Mouse (Mus musculus) spleen, adult 12 weeks (tissue): ENCODE measurements around the gene Plxna4.

Experiments
- DNase-seq: peaks from one replicate; pipeline ENCODE4 v3.0.0; 2022; ENCODE audit warnings: low spot score

The Plxna4 gene

DNA sequence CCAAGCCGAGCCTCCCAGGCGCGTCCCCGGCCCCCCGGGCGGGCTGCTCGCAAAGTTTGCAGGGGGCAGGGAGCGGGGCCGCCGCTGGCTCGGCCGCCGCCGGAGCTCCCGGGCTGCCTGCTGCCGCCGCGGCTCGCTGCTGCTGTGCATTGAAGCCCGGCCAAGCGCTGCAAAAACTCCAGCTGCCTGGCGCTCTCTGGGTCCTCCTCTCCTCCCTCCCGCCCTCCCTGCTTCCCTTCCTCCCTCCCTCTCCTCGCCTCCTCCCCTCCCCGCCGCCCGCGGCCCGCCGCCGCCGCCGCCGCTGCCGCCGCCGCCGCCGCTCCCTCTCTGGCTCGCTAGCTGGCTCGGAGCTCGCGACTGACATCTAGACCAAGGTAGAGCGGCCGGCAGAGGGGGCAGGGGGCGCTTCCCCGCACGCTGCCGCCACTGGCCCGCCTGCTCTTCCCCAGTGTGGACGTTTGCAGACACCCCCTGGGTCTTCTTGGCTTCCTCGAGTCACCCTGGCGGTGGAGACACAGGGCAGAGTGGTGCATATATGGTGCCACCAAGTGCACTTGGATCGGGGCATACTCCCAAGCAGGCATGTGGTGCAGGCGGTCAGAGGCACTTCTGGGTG, at the start of gene Plxna4:
TSS of gene Plxna4 (minus strand) at position 137 of the 616 bp plus-strand sequence.
- DNase-seq = no peak

DNA sequence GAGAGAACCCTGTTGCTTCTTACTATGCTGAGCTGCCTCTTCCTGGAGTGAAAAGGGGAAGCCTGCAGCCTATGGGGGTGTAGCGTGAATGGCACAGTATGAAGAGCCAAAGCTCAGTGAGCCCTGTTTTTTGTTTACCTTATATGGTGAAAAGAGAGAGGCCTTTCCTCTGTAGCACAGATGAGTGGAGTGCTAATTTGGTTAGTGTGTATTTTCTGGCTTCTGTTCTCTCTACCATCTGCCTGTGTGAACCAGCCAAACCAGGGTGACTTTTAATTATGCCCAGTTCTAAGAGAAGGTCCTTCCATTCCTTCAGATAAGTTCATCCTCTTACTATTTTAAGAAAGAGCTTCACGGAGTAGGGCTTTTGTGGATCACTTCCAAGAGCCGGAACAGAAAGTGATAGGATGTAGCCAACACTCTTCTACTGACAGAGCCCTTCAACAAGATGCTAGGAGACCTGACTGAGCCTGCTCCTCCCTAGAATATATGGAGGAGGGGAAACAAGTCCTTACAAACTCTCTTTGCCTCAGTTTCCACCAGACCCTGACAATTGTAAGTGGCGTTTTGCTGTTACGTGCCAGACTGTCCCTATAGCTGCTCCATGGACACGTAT, 49.7 kb upstream of the Plxna4 start:
- DNase-seq = no peak

DNA sequence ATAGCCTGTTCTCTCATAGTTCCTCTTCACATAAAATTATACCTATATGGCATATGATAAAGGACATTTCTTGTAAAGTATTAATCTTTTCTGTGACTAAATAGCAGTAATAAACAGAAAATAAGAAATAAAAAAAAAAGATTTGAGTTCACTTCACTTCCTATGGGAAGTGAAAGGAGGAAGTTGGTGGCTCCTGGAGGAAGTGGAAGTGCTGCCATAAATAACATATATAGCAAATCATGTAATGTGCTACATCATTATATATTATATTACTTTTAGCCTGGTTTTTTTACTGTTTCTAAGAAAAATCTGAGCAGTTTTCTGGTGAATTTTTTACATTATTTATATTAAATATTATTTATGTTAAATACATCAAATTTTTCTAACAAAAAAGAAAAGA, 22.7 kb upstream of the Plxna4 start:
- no peak for DNase-seq

DNA sequence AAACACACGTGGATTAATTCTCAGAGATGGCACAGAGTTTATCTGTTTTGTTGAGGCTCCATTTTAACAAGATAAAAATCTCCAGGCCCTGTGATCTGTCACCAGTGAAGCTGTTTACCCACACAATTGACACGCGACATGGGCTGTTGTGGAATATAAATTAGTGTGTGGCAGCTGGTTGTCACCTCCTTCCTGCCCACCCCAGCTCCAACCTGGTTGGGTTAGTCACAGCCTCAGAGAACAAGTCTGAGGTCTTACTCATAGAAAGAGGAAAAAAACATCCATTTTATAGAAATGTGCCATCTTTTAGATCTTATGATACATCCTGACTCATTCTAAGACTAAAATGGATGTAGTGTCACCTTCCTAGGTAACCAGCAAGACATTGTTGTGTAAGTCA, 18.8 kb upstream of the Plxna4 start:
- DNase-seq = no peak

DNA sequence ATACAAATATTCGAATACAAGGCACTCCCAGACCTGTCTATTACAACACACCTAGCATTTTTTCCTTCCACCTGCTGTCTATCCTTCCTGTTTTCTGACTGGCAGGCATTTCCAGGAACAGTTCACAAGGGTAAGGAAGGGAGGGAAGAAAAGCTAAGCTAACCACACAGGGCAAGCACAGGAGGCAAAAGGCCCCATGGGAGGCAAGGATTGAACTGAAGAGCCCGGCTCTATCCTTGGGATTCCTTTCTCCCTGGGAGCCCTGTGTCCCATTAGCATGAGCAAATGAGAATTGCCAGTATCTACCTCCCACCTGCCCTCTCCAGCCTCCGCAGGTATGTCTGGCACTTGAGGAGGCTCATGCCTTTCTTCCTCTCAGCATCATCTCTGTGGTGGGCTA, 17.6 kb upstream of the Plxna4 start:
- DNase-seq = no peak

DNA sequence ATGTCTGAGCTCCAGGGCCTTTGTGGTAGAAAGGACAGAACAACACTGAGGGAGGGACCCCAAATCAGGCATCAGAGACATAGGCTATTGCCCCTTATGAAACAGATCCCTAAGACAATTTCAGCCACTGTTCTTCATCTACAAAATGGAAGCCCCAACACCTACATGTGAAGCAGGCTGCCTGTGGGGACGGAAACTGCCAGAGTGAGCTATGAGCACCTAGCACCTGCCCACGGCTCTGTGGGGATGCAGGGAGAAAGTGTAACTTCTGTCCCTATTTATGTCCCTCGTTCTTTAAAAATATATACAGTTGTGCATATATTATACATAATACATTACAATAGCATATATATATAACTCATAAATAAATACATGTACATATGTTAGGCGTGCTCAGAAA, 16.9 kb upstream of the Plxna4 start:
- DNase-seq = no peak

DNA sequence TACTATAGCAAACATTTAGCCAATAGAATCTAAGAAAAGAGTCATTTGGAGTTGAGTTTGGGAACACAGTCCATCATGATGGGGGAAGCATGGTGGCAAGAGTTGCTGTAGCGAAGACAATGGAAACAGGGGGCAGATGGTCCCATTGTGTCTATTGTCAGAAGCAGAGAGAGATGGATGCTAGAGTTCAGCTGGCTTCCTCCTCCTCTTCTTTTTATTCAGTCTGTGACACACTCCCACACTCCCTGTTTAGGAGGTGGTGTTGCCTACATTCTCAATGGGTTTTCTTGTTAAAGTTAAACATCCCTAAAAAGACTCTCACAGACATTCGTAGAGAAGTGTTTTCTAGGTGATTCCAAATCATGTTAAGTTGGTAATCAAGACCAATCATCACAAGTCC, 14.1 kb upstream of the Plxna4 start:
- no peak for DNase-seq

DNA sequence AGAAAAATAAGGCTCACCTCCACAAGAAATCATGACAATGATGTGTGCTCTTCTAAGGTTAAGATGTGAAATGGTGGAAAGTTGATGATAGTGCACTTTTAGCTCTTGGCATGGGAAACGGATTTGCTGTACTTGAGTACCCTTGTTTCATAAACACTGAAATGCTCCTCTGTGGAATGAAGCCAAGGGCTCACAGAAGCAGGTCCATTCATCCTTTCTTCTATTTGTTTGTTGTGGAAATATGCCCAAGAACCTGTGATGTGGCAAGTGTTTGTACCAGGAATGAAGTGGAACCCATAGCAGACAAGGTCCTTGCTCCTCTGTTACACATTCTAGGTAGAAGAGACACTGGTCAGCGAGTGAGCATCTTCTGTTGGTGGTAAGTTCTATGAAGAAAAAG, 13.3 kb upstream of the Plxna4 start:
- no peak for DNase-seq

DNA sequence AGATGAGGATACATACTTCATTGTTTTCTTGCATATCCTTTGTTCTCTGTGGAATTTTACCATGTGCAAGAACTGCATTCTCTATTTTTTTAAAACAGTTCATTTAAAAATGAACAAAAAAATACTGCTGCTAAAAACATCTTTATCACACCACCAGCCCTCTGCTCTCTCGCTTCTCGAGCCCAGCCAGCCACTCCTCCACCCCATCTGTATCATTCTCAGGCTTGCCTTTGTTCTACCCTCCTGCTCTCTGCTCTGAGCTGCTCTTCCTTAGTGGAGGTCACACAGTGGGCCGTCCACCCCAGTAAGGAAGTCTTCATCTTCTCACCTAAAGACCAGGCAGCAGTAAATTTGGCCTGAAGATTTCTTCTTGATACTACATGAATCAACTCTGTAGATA, 7.6 kb upstream of the Plxna4 start:
- DNase-seq = no peak

DNA sequence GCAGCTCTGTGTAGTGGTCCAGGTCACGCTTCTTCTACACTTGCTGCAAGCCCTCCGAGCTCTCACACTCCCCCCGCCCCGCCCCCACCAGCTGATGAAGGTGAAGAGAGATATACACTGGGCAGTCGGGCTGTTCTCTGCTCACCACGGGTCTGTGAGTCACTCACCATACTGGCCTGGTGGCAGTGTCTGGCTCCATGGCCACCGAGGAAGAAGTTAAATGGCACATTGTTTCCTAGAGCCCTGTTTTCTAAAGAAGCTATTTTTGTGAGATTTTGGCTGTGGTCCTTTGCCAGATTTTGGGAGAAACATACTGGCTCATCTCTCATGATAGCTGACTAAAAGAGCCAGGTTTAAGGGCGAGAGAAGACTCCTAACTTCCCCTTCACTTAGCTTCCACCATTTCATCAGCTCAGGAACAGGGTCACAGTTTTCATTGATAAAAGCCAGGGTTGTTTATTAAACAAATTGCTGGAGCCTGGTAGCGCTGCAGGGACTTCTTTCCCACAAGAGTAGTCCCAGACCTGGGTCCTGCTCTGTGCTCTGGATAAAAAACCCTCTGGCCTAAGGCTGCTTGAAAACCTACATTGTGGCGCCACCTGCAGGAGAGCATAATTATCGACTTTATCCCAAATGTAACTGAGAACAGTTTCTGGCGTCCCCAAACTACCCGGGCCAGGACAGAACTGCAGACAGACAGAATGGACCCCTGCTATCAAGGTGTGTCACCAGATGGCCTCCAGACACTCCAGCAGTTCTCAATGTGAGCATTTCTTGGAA, 3.2 kb upstream of the Plxna4 start:
- DNase-seq = no peak

DNA sequence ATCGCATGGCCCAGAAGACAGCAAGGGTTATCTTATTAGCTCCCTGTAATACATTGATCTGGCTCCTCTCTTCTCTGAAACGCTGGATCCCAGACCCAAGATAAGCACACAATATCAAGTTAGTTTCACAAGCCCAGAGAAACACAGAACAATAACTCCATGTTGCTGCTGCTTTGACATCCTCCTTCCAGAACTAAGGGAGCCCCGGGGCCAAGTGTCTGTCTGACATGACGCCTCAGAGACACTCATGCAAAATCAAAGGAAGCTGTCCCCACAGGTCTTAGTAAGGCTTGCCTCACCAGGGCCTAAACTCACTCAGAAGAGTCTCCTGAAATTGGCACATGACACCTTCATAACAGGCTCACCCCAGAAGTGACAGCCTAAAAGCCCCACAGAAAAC, 1.6 kb upstream of the Plxna4 start:
- no peak for DNase-seq

DNA sequence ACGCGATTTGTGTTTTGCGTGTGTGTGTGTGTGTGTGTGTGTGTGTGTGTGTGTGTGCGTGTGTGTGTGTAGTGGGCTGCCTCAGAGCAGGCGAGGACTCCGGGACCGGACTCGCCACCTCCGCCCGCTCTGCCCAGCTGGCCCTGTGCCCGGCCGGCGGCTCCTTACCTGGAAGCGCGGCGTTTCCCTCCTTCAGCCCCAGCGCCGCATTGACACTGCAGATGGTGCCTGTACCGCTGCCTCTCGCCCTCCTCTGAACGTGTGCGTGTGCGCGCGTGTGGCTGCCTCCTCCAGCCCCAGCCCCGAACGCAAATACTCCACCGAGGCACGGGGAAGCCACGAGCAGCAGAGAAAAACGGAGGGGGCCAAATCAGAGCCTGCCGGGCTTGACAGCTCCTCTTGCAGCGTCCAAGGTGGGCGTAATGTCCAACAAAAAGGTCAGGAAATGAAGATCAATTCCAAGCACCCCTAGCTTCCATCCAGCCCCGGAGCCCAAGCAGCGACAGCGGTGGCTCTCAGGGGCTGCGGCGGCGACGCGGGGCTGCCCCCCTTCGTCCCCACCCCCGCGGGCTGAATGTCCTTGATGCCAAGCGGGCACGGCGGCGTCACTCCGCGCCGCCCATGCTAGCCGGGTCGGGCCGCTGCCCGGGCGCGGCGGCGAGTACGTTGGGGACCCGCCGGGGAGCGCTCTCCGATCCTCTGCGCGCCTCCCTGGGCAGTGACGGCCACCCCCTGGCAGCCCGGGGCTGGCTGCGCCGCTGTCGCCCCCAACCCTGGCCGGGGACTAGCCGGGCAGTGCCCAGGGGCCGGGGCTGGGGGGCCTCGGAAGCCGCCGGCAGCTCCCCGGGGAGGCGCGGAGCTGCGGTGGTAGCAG, 619 bp downstream of the Plxna4 start:
- no peak for DNase-seq

DNA sequence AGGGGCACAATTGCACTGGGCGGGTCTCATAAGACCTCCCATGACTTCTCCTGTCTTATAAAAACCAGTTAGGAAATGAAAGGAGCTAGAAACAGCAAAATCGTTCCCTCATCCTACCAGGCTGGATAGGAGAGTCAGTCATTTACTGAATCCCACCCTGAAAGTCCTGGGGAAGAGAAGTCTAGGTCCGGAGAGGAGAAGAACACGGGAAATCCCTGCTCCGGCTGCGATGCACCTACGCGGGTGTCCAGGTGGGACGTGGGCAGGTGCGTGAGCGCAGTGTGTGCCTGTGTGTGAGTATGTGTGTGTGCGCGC, 1.2 kb downstream of the Plxna4 start:
- no peak for DNase-seq

DNA sequence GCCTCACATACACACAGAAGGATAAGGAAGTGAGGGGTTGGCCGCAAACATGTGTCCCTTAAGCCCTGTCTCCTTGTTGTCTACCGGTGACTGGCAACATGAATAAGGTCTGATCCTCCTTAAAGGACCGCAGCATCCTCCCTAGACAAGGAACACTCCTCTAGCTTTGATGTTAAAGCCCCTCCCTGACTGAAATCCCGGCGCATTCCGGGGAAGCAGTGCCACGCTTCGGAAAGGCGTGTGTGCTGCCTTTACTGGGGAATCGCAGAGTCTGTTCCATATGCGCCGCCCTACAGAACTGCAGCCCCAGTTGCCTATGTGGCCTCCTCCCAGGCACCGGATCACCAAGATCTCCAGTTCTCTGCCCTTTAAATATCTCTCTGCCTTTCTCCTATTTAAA, 1.6 kb downstream of the Plxna4 start:
- DNase-seq = no peak

DNA sequence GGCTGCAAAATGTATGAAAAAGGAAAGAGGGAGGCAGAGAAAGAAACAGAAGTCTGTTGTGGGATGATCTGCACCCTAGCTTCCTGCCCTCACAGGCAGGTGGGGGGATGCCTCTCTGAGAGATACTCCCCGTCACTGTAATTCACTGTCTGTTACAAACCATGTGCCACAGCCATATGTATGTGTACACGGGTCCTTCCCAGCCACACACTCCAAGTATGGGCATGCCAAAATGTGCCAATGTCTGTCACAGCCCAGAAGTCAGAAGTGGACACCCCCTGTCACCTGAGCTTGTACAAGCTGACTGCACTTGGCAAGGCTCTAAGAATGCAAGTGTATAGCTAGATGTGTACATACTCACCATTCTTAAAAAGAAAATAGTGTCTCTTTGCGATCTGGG, 2.8 kb downstream of the Plxna4 start:
- no peak for DNase-seq

DNA sequence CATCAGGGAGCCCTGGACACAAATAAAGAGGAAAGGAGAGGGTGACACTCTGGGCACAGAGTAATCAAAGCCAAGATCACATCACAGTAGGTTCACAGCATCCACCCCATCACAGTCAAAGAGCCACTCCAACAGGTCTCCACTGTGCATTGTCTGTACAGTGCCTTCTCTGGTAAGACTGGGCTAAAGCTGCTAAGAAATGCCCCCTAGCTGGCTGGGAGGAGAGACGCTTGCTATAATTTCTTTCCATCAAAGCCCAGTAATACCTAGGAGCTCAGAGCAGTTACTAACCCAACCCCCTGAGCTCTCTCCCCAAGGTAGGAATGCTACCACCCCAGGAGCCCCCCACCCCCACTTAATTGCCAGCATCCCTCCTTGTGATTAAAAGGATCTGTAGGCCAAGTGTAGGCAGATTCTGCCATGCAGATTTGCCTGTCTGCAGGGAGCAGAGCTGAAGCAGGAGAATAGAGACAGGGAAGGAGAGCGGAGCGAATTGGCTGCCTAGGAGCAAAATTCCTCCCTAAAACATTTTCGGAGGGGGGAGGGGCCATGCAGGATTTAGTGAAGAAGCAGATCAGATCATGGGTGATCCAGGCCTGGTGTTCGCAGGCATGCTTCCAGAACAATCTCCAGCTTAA, 3.6 kb downstream of the Plxna4 start:
- no peak for DNase-seq

DNA sequence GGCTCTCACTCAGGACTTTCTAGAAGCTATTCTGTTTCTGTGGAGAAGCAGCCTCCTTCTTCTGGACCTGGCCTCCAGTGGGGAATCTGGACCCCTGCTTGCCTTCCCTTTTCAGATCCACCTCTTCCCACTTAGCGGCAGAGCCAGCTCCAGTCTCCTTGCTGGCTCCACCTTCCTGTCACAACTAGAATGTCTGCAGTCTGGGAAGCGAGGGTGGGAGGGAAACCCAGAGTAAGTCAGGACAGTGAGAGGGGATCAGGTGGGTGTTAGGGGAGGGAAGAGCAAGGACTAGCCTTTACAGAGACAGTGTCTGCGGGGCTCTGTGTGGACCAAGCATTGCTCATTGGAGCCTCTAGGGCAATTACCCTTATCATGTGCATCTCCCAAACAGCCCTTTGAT, 4.4 kb downstream of the Plxna4 start:
- DNase-seq = no peak

DNA sequence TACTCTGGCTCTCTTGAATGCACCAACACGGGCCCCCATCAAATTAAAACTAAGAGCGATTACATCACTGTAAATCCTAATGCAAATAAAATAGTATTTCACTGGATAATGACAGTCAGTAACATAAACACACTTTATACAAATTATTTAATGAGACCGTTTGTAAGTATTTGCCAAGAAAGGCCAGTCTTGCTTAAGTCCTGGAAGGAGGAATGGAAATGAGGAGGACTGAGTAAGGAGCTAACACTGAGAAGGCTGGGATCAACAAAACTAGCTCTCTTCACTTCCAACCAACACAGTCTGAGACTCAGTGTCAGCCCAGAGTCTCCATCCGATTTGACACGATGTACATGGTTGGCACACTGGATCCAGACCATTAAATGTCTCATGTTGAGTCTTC, 16.5 kb downstream of the Plxna4 start:
- no peak for DNase-seq

DNA sequence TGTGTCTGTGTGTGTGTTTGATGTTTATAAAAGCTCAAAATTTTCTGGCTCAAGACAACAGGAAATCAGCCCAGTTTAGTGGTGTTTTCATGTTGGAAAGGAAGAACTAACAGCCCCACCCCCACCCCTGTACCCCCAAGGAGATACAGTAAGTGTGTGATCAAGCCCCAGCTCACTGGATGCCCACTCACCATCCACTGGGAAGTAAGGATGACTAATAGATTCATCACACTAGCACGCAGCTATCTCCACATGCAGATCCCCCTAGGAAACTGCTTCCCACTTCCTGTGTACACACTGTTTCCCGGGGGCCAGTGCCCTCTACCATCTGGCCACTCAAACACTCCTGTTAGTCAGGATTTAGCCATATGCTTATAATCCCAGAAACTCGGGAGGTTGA, 17.5 kb downstream of the Plxna4 start:
- no peak for DNase-seq

DNA sequence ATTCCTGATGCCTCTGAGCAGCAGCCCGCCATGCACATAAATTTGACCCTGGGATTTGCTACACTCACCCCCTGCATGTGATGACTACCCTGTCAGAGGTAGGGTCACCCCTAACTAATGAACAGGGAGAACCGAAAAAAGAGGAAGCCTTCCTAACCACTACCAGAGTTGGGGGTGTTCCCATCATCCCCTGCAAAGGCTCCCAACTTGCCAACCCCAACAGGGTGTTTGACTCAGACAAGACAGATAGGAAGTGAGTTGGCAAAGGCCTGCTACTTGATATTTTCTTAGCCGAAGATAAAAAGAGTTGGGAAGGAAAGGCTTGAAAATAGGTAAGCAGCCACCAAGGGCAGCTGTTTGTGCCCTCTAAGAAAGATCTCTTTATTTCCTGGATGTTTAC, 18.1 kb downstream of the Plxna4 start:
- DNase-seq = no peak

DNA sequence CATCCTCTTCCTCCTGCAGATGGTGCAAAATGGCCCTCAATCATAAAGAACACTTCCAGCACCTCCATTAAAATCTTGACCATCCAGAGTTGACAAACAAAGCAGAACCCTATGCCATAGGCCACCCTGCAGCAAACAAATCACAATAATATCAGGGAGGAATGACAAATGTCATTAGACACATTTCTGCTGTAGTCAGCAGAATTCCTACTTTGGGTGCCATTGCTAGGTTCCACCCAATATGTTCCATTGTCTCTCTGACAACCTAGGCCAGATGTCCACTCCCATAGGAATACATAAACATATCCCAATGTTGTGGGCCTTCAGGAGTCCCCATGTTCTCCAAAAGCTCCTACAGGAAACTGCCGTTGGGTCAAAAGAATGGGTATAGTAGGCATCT, 41.1 kb downstream of the Plxna4 start:
- DNase-seq = no peak

DNA sequence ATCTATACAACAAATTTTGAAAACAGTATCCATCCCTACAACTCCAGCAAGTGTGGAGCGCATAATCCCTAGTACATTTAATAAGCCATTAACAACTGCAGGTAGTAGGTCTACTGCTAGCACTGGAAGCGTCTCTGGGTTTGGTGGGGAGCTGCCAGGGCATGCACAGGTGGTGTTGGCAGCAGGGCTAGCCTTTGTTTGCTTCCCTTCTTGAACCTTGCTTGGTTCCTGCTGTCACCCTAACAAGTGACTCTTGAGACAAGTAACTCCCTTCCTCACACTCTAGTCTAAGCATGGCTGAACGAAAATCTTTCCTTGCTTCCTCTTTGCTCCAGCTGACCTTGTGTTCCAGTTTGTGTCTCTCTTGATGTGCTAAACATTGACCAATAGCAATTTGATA, 44.0 kb downstream of the Plxna4 start:
- DNase-seq = no peak
